Mouse (Mus musculus) gastrocnemius, adult 2 months (tissue): ENCODE data around the gene Inpp4b. TPM values are rescaled to one million over a fixed set of nuclear protein-coding genes. Genes with fewer than 3 reads are reported as not detected.
"Not testable (repeated sequence)": the region's sequence is repeated elsewhere in the genome, so short reads cannot be mapped to it uniquely, and the experiment has no call there.

Source experiments
- DNase-seq: peaks from one replicate; pipeline ENCODE4 v3.0.0; 2022
- H3K27ac ChIP-seq: fragments of 200-600 bp; 2 replicates; pipeline ENCODE4 v1.8.1; 2022; ENCODE audit warnings: mild to moderate bottlenecking
- H3K4me3 ChIP-seq: fragments of 200-600 bp; 2 replicates; pipeline ENCODE4 v1.8.1; 2022; ENCODE audit warnings: mild to moderate bottlenecking, moderate library complexity
- CTCF ChIP-seq: fragments of 200-600 bp; IDR thresholded peaks from 2 replicates; pipeline ENCODE4 v1.8.1; 2022; ENCODE audit warnings: antibody characterized with exemption, mild to moderate bottlenecking, moderate library complexity
- intact Hi-C: fragments of 180-260 bp; cut with DNase I; formaldehyde crosslinking; loops from one replicate; pipeline ENCODE4 v1.15.1; 2025
- total RNA-seq, 2 experiments: library from RNA; stranded (reverse); gene quantifications; 2 replicates each; pipeline ENCODE4 v1.2.3; 2021

The Inpp4b gene
- total RNA-seq, 2 experiments from 2014 or later = 14.6 to 36.1 TPM

- no peak for DNase-seq
- Histone ChIP-seq H3K27ac (no peak overlapping the region), H3K4me3 (no peak overlapping the region)
- intact Hi-C loops = no loop called here
- no peak for TF ChIP-seq CTCF
Measured at GRCm38 (mm10) chr8:81784775-81785174, 442.4 kb downstream of the Inpp4b start.

GRCm38 (mm10) chr8:81788498-81788897, 446.1 kb downstream of the Inpp4b start:
- no peak for TF ChIP-seq CTCF
- no peak for DNase-seq
- no peak overlapping the region for H3K27ac ChIP-seq
- H3K4me3 ChIP-seq = no peak overlapping the region
- intact Hi-C loops = no loop called here

GRCm38 (mm10) chr8:81792649-81793048, 450.3 kb downstream of the Inpp4b start:
- intact Hi-C loops = no loop called here
- H3K27ac ChIP-seq = no peak overlapping the region
- DNase-seq = no peak
- TF ChIP-seq CTCF = no peak
- H3K4me3 ChIP-seq = no peak overlapping the region

GRCm38 (mm10) chr8:81798501-81798900, 456.1 kb downstream of the Inpp4b start:
- intact Hi-C loops = no loop called here
- no peak for TF ChIP-seq CTCF

GRCm38 (mm10) chr8:81800792-81801191, 458.4 kb downstream of the Inpp4b start:
- no peak for DNase-seq
- no peak for TF ChIP-seq CTCF
- H3K27ac ChIP-seq = no peak overlapping the region
- H3K4me3 ChIP-seq = no peak overlapping the region
- intact Hi-C loops = loop anchor here (10.0 kb wide), 1 partner anchor 326 kb away; no protein-coding TSS in a partner anchor

More at GRCm38 (mm10) chr8:81798501-81798900, 456.1 kb downstream of the Inpp4b start:
- Histone ChIP-seq H3K4me3 (no peak overlapping the region), H3K27ac (no peak overlapping the region)
- no peak for DNase-seq

GRCm38 (mm10) chr8:81806797-81807196, 464.4 kb downstream of the Inpp4b start:
- DNase-seq = peak; percentile 64
- intact Hi-C loops = loop anchor here (1.0 to 10.0 kb wide), 2 partner anchors 332 to 457 kb away; no protein-coding TSS in a partner anchor
- TF ChIP-seq CTCF = peak; percentile 91
- no peak overlapping the region for H3K4me3 ChIP-seq
- no peak overlapping the region for H3K27ac ChIP-seq

GRCm38 (mm10) chr8:81807578-81807977, 465.2 kb downstream of the Inpp4b start:
- Histone ChIP-seq H3K4me3 (no peak overlapping the region), H3K27ac (no peak overlapping the region)
- intact Hi-C loops = loop anchor here (10.0 kb wide), 1 partner anchor 333 kb away; no protein-coding TSS in a partner anchor
- no peak for TF ChIP-seq CTCF
- DNase-seq = no peak

- TF ChIP-seq CTCF = no peak
- Histone ChIP-seq H3K4me3 (no peak overlapping the region), H3K27ac (no peak overlapping the region)
- intact Hi-C loops = loop anchor here (10.0 kb wide), 1 partner anchor 334 kb away; no protein-coding TSS in a partner anchor
- DNase-seq = no peak
Measured at GRCm38 (mm10) chr8:81808406-81808805, 466.1 kb downstream of the Inpp4b start.

- DNase-seq, H3K27ac ChIP-seq, H3K4me3 ChIP-seq: not testable (repeated sequence)
- intact Hi-C loops = loop anchor here (10.0 kb wide), 1 partner anchor 335 kb away; no protein-coding TSS in a partner anchor
Measured at GRCm38 (mm10) chr8:81809414-81809813, 467.1 kb downstream of the Inpp4b start.

- H3K4me3 ChIP-seq = no peak overlapping the region
- H3K27ac ChIP-seq = peak overlapping the region; percentile 72
- intact Hi-C loops = no loop called here
- TF ChIP-seq CTCF = peak; percentile 29; the same call in 1 of the 2 replicates
- DNase-seq = peak; percentile 14
Measured at GRCm38 (mm10) chr8:81812051-81812751, 469.8 kb downstream of the Inpp4b start.

GRCm38 (mm10) chr8:81814742-81815141, 472.4 kb downstream of the Inpp4b start:
- no peak overlapping the region for H3K4me3 ChIP-seq
- TF ChIP-seq CTCF = no peak
- no peak for DNase-seq
- no peak overlapping the region for H3K27ac ChIP-seq
- intact Hi-C loops = no loop called here

- no peak overlapping the region for H3K4me3 ChIP-seq
- H3K27ac ChIP-seq = no peak overlapping the region
- TF ChIP-seq CTCF = no peak
- intact Hi-C loops = no loop called here
- no peak for DNase-seq
Measured at GRCm38 (mm10) chr8:81815551-81815950, 473.2 kb downstream of the Inpp4b start.

GRCm38 (mm10) chr8:81823121-81823520, 480.8 kb downstream of the Inpp4b start:
- H3K4me3 ChIP-seq = no peak overlapping the region
- H3K27ac ChIP-seq = no peak overlapping the region
- DNase-seq = no peak
- intact Hi-C loops = no loop called here
- TF ChIP-seq CTCF = no peak

- peak overlapping the region; percentile 61 for H3K27ac ChIP-seq
- no peak for DNase-seq
- H3K4me3 ChIP-seq = no peak overlapping the region
- TF ChIP-seq CTCF = no peak
- intact Hi-C loops = no loop called here
Measured at GRCm38 (mm10) chr8:81824975-81825374, 482.6 kb downstream of the Inpp4b start.
